Mouse (Mus musculus): ENCODE data around the gene Lipf.

The Lipf gene

GRCm38 (mm10) chr19:33960887-33961286, at the start of gene Lipf:
Gene Lipf (plus strand): TSS chr19:33961187.
- no peak for DNase-seq (ENCODE audit: low spot score)

DNA sequence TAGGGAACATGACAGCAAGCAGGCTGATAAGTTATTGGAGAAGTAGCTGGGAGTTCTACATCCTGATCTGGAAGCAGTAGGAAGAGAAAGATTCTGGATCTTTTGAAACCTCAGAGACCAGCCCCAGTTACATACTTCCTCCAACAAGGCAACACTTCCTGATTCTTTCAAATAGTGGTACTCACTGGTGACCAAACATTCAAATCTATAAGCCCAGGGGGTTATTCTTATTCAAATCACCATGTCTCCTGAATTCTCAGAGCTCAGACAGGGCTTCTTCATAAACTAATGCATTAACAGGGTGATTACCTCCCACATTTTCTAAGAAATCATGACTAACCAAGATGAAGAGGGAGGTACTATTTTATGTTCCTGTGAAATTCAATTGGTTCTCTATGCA, 36.9 kb upstream of the Lipf start:
- no peak for DNase-seq (ENCODE audit: low spot score)

DNA sequence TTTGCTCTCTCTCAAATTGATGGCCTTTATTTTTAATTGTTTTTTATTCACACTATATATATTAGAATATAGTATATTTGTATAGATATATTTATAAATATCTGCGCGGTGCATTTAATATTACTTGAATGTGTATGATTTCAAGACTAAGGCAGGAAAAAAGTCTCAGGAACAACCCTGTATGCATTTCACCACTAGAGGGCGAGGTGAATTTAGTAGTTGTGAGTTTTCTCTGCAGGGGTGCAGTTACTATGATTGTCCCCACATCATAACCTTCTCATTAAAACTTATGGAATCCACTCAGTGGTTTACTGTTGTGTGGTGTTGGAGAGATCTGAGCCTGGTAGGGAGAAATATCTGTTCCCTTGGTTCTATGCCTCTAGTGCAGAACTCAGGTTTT, 18.0 kb downstream of the Lipf start:
- peak; percentile 7 for DNase-seq (ENCODE audit: low spot score)

- DNase-seq (ENCODE audit: low spot score) = no peak
Measured at GRCm38 (mm10) chr19:33983043-33983442, 22.1 kb downstream of the Lipf start.

GRCm38 (mm10) chr19:34008002-34008401, 47.0 kb downstream of the Lipf start, which contains the start of gene Lipk:
Gene Lipk (plus strand): TSS chr19:34008290.
- DNase-seq (ENCODE audit: low spot score) = no peak

- DNase-seq (ENCODE audit: low spot score) = no peak
Measured at GRCm38 (mm10) chr19:34021440-34022172, 60.6 kb downstream of the Lipf start.

- DNase-seq (ENCODE audit: low spot score) = no peak
Measured at GRCm38 (mm10) chr19:34022759-34023158, 61.8 kb downstream of the Lipf start.

Data from layer of hippocampus, adult 9-10 months (tissue).